Mouse (Mus musculus) megakaryocyte, embryonic 14.5 days (primary cell): ENCODE results near the gene Strada. TPM values are rescaled to one million over a fixed set of nuclear protein-coding genes. Genes with fewer than 3 reads are reported as not detected.

Experiments
- H3K27me3 ChIP-seq: replicated peaks from 2 replicates; pipeline ENCODE3; 2012; ENCODE audit warnings: inconsistent platforms
- H3K36me3 ChIP-seq: replicated peaks from 2 replicates; pipeline ENCODE3; 2012; ENCODE audit warnings: low read length, inconsistent platforms, mixed read lengths
- H3K4me1 ChIP-seq: 2 replicates; pipeline ENCODE4 v1.6.1; 2012; ENCODE audit warnings: inconsistent platforms
- H3K4me3 ChIP-seq: replicated peaks from 2 replicates; pipeline ENCODE3; 2012; ENCODE audit warnings: moderate library complexity, mild to moderate bottlenecking, inconsistent platforms
- H3K9me3 ChIP-seq: 2 replicates; pipeline ENCODE4 v1.6.1; 2012; ENCODE audit warnings: inconsistent platforms
- FLI1 ChIP-seq: IDR thresholded peaks from 2 replicates; pipeline ENCODE4 v1.6.1; 2012; ENCODE audit warnings: low read length, inconsistent platforms, mixed read lengths
- GATA1 ChIP-seq: IDR thresholded peaks from 3 replicates; pipeline ENCODE4 v1.6.1; 2012; ENCODE audit warnings: mixed read lengths, low read length, inconsistent platforms, borderline replicate concordance
- polyA plus RNA-seq: library from polyadenylated mRNA; stranded (reverse); fragments of >175 nt; gene quantifications from 2 replicates; pipeline ENCODE4 v1.2.3, GENCODE M21; 2012; ENCODE audit warnings: low replicate concordance; ENCODE audit not compliant: insufficient read depth

The Strada gene
- polyA plus RNA-seq, 1 experiment = 50.4 TPM

DNA sequence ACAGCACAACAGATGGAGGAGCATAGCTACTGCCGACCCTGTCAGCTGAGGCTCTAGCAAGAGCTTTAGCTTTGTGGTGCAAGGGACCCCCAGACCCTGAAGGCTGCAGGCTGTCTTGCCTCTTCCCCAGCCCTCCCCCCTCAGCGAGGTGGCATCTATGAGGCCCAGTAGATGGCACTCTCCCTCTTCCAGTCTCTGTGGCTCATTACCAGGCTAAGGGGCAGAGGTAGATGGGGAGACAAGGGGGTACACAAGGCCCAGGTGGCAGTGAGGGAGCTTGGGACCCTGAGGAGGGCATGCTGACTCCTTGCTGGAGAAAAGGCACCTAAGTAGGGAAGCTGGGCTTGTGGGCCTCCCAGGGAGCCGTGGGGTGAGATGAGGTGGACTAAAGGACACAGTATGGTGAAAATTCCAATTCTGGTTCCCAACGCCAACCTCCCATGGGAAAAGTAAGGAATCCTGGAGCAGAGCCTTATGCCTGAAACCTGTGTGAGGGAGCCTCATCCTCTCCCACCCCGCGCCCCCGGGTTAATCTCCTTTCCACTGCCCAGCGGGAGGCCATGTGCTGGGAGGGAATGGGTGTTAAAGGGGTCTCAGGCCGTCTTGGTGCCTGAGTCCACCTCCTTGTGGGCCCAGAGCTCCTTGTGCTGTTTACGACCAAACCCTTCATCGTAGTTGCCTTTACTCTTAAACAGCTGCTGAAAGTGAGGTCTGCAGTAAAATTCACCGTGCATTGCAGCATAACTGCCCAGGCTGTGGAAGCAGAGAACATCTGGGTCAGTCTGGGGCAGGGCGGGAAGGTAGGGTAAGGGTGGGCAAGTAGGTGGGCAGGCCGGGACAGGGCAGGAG is 43.7 kb downstream of the Strada start:
- Histone ChIP-seq H3K4me1 (peaks cover 68% of the 10 kb centered on the region), H3K36me3 (peaks cover 61% of the 10 kb centered on the region), H3K4me3 (peak overlapping the region; percentile 95), H3K9me3 (no peaks in the 10 kb centered on the region), H3K27me3 (peaks cover 32% of the 10 kb centered on the region)
- TF ChIP-seq FLI1 (no peak), GATA1 (no peak)

DNA sequence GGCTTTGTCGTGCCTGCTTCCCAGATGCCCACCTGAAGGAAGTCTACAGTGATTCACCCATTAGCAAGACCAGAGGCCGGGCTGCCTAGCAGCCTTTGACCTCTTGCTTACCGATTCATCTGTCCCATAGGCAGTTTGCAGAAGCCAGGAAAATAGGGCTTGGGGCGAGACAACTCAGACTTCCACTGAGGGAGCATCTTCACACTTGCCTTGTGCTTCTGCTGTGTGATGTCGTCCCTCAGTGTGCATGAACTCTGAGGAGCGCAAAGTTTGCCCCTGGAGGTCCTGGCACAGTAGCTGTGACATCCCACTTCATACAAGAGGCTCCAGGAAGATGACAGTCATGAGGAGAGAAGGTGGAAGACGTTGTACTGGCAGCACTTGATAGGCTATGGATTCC is 44.8 kb downstream of the Strada start:
- Histone ChIP-seq H3K36me3 (peaks cover 63% of the 10 kb centered on the region), H3K27me3 (peaks cover 30% of the 10 kb centered on the region), H3K4me3 (no peak overlapping the region), H3K4me1 (peaks cover 71% of the 10 kb centered on the region), H3K9me3 (no peaks in the 10 kb centered on the region)
- TF ChIP-seq GATA1 = no peak
- no peak for TF ChIP-seq FLI1

DNA sequence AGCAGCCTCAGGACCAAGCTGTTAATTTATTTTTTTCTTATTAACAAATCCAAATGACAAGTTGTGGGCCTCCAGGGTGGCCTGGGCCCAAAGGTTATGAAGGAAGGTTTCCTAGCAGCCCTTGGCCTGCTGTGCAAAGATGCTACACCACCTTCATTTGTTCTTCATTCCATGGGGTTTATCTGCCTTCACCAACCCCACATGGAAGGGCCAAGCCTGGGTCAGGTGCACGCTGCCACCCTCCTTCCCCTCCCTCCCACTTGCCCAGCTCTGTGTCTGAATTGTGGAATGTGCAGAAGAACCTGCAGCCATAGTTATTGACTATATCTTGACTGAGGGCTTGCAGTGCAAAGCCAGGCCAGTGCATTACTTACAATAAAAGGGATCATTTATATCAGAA is 45.7 kb downstream of the Strada start:
- peaks cover 28% of the 10 kb centered on the region for H3K27me3 ChIP-seq
- no peaks in the 10 kb centered on the region for H3K9me3 ChIP-seq
- H3K4me3 ChIP-seq = no peak overlapping the region
- H3K36me3 ChIP-seq = peaks cover 70% of the 10 kb centered on the region
- H3K4me1 ChIP-seq = peaks cover 69% of the 10 kb centered on the region
- TF ChIP-seq GATA1 = no peak
- no peak for TF ChIP-seq FLI1

DNA sequence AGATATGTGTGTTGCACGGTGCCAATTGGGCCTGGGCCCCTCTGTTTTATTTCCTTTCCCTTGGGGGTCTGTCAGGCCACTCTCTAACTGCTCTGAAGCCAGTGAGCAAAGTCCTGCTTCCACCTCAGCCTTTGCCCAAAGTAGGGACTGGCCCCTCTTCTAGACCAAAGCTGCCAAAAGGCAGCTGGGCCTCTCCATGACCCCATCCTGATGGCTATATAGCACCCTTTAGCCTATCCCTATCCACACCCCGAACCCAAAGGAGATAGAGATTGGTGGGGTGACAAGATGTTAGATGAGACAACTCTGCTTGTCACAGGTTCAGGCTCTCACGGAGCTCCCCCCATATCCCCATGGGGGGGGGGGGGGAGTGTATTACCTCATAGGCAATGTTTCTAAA is 46.2 kb downstream of the Strada start:
- TF ChIP-seq FLI1 (no peak), GATA1 (no peak)
- Histone ChIP-seq H3K9me3 (no peaks in the 10 kb centered on the region), H3K4me1 (peaks cover 64% of the 10 kb centered on the region), H3K36me3 (peaks cover 75% of the 10 kb centered on the region), H3K27me3 (peaks cover 23% of the 10 kb centered on the region), H3K4me3 (no peak overlapping the region)

DNA sequence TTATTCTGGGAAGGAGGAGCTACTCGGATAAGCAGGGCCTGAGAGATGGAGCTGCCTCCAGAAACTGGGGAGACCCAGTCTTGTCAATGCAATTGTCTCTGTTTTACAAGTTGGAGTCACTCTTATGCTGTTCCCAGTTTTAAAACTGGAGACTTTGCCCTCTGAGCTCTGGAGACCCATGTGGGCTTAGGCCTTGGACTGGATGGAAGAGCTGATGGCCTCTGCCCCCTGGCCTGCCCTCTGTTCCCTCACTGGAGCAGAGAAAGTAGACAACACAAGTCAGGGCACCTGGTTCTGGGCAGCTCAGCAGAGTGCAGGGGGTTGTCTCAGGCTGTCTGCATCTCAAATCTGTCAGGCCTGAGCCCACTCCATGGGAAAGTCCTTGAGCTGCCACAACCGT is 47.2 kb downstream of the Strada start:
- H3K36me3 ChIP-seq = peaks cover 85% of the 10 kb centered on the region
- no peaks in the 10 kb centered on the region for H3K9me3 ChIP-seq
- peaks cover 16% of the 10 kb centered on the region for H3K27me3 ChIP-seq
- H3K4me3 ChIP-seq = no peak overlapping the region
- TF ChIP-seq FLI1 (no peak), GATA1 (no peak)
- H3K4me1 ChIP-seq = peaks cover 58% of the 10 kb centered on the region

DNA sequence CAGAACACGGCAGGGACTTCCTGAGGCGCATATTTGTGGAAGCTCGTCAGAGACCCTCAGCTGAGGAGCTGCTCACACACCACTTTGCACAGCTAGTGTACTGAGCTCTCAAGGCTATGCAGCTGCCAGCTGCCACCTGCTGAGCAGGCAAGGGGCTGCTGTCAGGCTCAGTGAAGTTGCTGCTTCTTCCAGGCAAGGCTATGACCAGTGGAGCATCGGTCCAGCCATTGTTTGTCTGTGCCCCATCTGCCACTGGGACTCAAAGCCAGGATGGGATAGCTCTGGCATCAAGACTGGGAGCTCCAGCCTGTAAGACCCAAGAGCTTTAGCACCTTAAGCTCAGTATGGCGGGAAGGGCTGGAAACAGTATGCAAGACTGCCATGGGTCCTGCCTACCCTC is 47.9 kb downstream of the Strada start:
- Histone ChIP-seq H3K27me3 (peaks cover 15% of the 10 kb centered on the region), H3K4me1 (peaks cover 51% of the 10 kb centered on the region), H3K36me3 (peaks cover 92% of the 10 kb centered on the region), H3K4me3 (no peak overlapping the region), H3K9me3 (no peaks in the 10 kb centered on the region)
- TF ChIP-seq FLI1 = no peak
- TF ChIP-seq GATA1 = no peak

DNA sequence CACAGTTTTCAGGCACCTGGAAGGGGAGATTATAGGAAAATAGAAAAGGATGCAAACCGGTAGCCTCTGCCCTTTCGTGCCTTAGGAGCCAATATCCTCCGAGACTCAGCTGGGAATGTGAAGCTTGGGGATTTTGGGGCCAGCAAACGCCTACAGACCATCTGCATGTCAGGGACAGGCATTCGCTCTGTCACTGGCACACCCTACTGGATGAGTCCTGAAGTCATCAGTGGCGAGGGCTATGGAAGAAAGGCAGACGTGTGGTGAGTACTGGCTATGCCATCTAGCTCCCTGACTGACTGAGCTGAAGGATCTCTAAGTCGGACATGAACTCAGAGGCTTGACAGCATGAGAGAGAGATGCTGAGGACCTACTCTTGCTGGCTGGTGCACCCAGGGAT is 49.8 kb downstream of the Strada start:
- no peak overlapping the region for H3K4me3 ChIP-seq
- TF ChIP-seq GATA1 = no peak
- no peak for TF ChIP-seq FLI1
- H3K9me3 ChIP-seq = no peaks in the 10 kb centered on the region
- H3K36me3 ChIP-seq = peaks cover 99% of the 10 kb centered on the region
- H3K27me3 ChIP-seq = no peaks in the 10 kb centered on the region
- H3K4me1 ChIP-seq = peaks cover 32% of the 10 kb centered on the region

DNA sequence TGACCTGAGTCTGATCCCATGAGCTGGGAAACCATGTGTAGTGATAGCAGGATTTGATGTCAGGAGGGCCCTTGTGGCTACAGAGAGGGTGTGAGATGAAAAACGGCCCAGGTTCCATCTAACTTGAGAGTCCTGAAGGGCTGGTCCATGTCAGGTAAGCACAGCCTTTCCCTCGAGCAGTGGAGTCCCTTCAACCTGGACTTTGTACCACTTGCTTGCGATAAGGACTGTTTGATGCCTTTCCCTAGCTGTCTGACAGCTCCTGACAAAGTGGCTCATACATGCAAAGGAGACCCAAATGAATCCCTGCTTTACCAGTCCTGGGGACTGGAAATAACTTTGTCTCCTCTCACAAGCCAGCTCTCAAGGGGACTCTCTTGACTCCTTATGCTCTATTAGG is 50.7 kb downstream of the Strada start:
- peaks cover 93% of the 10 kb centered on the region for H3K36me3 ChIP-seq
- TF ChIP-seq FLI1 (no peak), GATA1 (no peak)

DNA sequence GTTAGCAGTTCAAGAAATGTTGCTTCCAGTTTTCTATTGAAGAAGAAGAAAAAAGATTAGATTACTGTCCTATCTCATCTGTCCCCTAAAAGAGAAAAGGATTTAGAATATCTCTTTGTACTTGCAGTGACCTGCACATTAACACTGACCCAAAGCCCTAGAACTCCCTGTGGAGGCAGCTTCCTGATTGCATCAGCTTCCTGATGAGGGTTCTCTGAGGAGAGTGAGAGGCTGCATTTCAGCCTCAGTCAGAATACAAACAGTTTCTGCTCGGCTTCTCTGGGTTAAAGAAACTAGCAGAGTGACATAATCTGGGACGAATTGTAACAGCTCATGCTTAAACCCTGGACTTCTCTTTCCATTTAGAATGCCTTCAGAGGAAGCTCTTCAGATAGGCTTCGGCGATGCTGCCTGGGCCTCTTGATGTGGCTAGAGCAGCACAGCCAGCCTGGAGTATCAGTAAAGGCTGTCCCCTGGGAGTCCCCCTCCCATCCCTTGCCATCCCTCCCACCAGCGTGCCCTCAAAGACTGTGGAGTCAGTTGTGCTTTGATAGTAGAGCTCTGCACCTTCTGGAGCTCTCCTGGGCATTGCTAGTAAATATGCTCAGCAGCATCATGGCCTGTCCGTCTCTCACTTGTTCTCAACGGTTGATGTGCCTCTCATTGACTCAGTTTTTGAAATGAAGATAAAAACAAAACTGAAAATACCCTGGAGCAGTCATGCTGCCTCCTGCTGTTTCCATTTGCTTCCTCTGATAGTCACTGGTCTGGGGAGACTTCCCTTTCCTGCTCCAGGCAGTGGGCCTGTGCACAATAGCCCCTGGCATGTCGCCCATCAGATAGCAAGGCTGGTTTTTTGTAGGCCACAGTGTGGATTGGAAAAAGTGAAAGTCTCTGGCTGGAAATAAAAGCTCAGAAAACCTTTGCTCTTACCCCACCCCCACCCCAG is 67.1 kb downstream of the Strada start:
- TF ChIP-seq FLI1 (no peak), GATA1 (peak; percentile 99)
- Histone ChIP-seq H3K4me3 (peak overlapping the region; percentile 89), H3K4me1 (peaks cover 46% of the 10 kb centered on the region), H3K27me3 (no peaks in the 10 kb centered on the region), H3K36me3 (peaks cover 34% of the 10 kb centered on the region), H3K9me3 (no peaks in the 10 kb centered on the region)

More for the DNA sequence above, 50.7 kb downstream of the Strada start:
- no peaks in the 10 kb centered on the region for H3K9me3 ChIP-seq
- peaks cover 25% of the 10 kb centered on the region for H3K4me1 ChIP-seq
- H3K27me3 ChIP-seq = no peaks in the 10 kb centered on the region
- no peak overlapping the region for H3K4me3 ChIP-seq

DNA sequence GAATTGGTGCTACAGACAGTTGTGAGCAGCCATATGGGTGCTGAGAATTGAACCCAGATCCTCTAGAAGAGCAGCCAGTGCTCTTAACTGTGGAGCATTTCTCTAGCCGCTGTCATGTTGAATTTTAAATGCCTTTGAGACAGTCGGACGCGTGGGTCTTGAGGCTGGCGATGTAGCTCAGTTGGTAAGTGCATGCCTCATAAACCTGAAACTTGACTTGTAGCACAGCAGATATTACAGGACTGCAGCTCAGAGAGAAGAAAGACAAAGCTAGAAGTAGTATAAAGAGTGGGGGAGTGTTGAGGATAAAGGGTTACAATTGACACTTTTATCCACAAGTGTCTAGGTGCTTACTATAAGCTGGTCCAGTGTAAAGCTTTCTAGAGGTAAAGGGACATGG is 69.5 kb downstream of the Strada start:
- peaks cover 52% of the 10 kb centered on the region for H3K4me1 ChIP-seq
- H3K9me3 ChIP-seq = no peaks in the 10 kb centered on the region
- H3K36me3 ChIP-seq = peaks cover 40% of the 10 kb centered on the region
- TF ChIP-seq FLI1 = no peak
- no peak for TF ChIP-seq GATA1
- H3K4me3 ChIP-seq = no peak overlapping the region
- H3K27me3 ChIP-seq = no peaks in the 10 kb centered on the region
